Mouse (Mus musculus) frontal cortex, postnatal 25 days (tissue): Measurements from ENCODE around the gene Chrnb2.
A peak's percentile ranks its signal among the peaks of the same experiment; 100 is the strongest.

Experiments used
- DNase-seq, 2 experiments: peaks; one replicate each; pipeline ENCODE4 v3.0.0; 2022; ENCODE audit warnings: low spot score in 2 of 2

Chrnb2 gene

GRCm38 (mm10) chr3:89714359-89715206 lies 49.8 kb downstream of the Chrnb2 start, which contains the start of gene Adar:
Gene Adar, plus strand, starts transcription at chr3:89715022.
- DNase-seq, result peak; percentile 88 to 94

GRCm38 (mm10) chr3:89704064-89704463 lies 60.4 kb downstream of the Chrnb2 start:
- DNase-seq, result no peak

GRCm38 (mm10) chr3:89703596-89703995 lies 60.8 kb downstream of the Chrnb2 start:
- no peak for DNase-seq

GRCm38 (mm10) chr3:89700461-89700860 lies 64.0 kb downstream of the Chrnb2 start:
- no peak for DNase-seq

- no peak for DNase-seq
These were observed 65.5 kb downstream of the Chrnb2 start for GRCm38 (mm10) chr3:89698958-89699357.
